Mouse (Mus musculus) intestine, embryonic 14.5 days (tissue): ENCODE measurements at regions not wholly inside any gene's neighbourhood (a gene's known extent, or its start where the extent isn't known, plus 50 kb on each side); places are given as distances from the start of the nearest gene placed in this dataset.

Experiments
- ATAC-seq: fragments of 200-750 bp; cut with Nextera tagmentation; replicated peaks from 2 replicates; pipeline ENCODE4 v1.8.0; 2017; ENCODE audit warnings: low read depth, moderate number of reproducible peaks, moderate TSS enrichment, moderate library complexity; ENCODE audit not compliant: low FRiP score, low TSS enrichment
- DNase-seq: peaks from one replicate; pipeline ENCODE4 v3.0.0-alpha.2; 2018; ENCODE audit warnings: low spot score
- H3K27ac ChIP-seq: fragments of 300-500 bp; sonication (generic); 2 replicates; pipeline ENCODE4 v1.5.1; 2014; ENCODE audit warnings: low read depth, mild to moderate bottlenecking, control low read depth
- H3K27me3 ChIP-seq: fragments of 300-500 bp; sonication (generic); replicated peaks from 2 replicates; pipeline ENCODE4 v1.6.1; 2014; ENCODE audit warnings: low read length, control low read depth; ENCODE audit not compliant: control insufficient read depth, insufficient read depth
- H3K36me3 ChIP-seq: fragments of 300-500 bp; sonication (generic); 2 replicates; pipeline ENCODE4 v1.6.1; 2014; ENCODE audit warnings: low read length, control low read depth; ENCODE audit not compliant: control insufficient read depth, insufficient read depth
- H3K4me1 ChIP-seq: fragments of 300-500 bp; sonication (generic); replicated peaks from 2 replicates; pipeline ENCODE4 v1.6.1; 2014; ENCODE audit warnings: low read length, control low read depth, mixed read lengths; ENCODE audit not compliant: control insufficient read depth, insufficient read depth
- H3K4me2 ChIP-seq: fragments of 300-500 bp; sonication (generic); 2 replicates; pipeline ENCODE4 v1.6.1; 2014; ENCODE audit warnings: low read length
- H3K4me3 ChIP-seq: fragments of 300-500 bp; sonication (generic); 2 replicates; pipeline ENCODE4 v1.5.1; 2014; ENCODE audit warnings: low read depth, low read length, control low read depth, mixed read lengths
- H3K9ac ChIP-seq: fragments of 300-500 bp; sonication (generic); 2 replicates; pipeline ENCODE4 v1.6.1; 2014; ENCODE audit warnings: mild to moderate bottlenecking, low read length
- H3K9me3 ChIP-seq: fragments of 300-500 bp; sonication (generic); 2 replicates; pipeline ENCODE4 v1.6.1; 2016; ENCODE audit warnings: low read length, control low read depth; ENCODE audit not compliant: control insufficient read depth
- WGBS: fragments of 180-500 bp; shearing (Covaris S2); extraction: QIAGEN DNeasy Blood & Tissue Kit; methylation state at CpG from one replicate; pipeline ENCODE4 v1.1.7; 2014; 5-methylcytosine and 5-hydroxymethylcytosine counted together

DNA sequence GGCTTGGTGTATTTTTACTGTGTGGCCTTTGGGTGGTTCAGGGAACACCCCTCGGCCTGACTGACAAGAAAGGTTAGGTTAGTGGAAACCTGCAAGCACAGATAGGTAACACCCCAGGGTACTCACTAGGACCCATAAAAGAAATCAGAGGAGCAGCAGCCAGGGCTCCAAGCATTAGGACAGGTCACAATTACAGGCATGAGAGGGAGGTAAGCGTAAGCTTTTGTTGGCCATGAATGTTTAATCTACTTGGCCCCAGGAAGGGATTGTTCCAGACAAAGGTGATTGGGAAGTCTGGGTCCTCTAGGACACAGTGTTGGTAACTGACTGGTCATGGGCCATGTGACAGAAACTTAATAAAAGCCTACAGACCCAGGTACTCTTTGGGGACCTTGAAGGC, 235.5 kb downstream of the Opa1 start:
- Histone ChIP-seq H3K27ac (peak overlapping the region; percentile 86), H3K9ac (no peak overlapping the region; the same call in 1 of the 2 replicates), H3K4me1 (peaks cover 24% of the 10 kb centered on the region), H3K36me3 (no peaks in the 10 kb centered on the region), H3K9me3 (no peaks in the 10 kb centered on the region), H3K27me3 (no peaks in the 10 kb centered on the region), H3K4me2 (no peak overlapping the region), H3K4me3 (no peak overlapping the region)
- no peak for ATAC-seq
- no peak for DNase-seq
- WGBS, result 60% methylated on average over 2 of the region's 2 CpGs

- Histone ChIP-seq H3K27ac (peak overlapping the region; percentile 34; the same call in 1 of the 2 replicates), H3K36me3 (no peaks in the 10 kb centered on the region), H3K27me3 (no peaks in the 10 kb centered on the region), H3K9ac (no peak overlapping the region), H3K4me2 (no peak overlapping the region), H3K4me3 (no peak overlapping the region), H3K4me1 (peaks cover 24% of the 10 kb centered on the region), H3K9me3 (no peaks in the 10 kb centered on the region)
- ATAC-seq (no peak), DNase-seq (no peak)
- 63% methylated on average over 2 of the region's 2 CpGs for WGBS
Observed at GRCm38 (mm10) chr16:29815200-29815599, 236.1 kb downstream of the Opa1 start.

- Histone ChIP-seq H3K36me3 (no peaks in the 10 kb centered on the region), H3K4me1 (peaks cover 24% of the 10 kb centered on the region), H3K4me3 (no peak overlapping the region), H3K27ac (peak overlapping the region; percentile 34; the same call in 1 of the 2 replicates), H3K9ac (no peak overlapping the region), H3K27me3 (no peaks in the 10 kb centered on the region), H3K4me2 (no peak overlapping the region), H3K9me3 (no peaks in the 10 kb centered on the region)
- 74% methylated on average over 10 of the region's 10 CpGs for WGBS
- no peak for DNase-seq
- ATAC-seq, result no peak
Observed at GRCm38 (mm10) chr16:29815632-29816337, 236.7 kb downstream of the Opa1 start.

- H3K4me2 ChIP-seq, result no peak overlapping the region
- H3K36me3 ChIP-seq, result no peaks in the 10 kb centered on the region
- no peak overlapping the region for H3K9ac ChIP-seq
- DNase-seq (no peak), ATAC-seq (no peak)
- H3K27ac ChIP-seq, result peak overlapping the region; percentile 14; the same call in 1 of the 2 replicates
- no peaks in the 10 kb centered on the region for H3K27me3 ChIP-seq
- H3K4me1 ChIP-seq, result peaks cover 33% of the 10 kb centered on the region
- no peak overlapping the region for H3K4me3 ChIP-seq
- WGBS, result 58% methylated on average over 10 of the region's 10 CpGs
- H3K9me3 ChIP-seq, result no peaks in the 10 kb centered on the region
Observed at GRCm38 (mm10) chr16:29816681-29817369, 237.7 kb downstream of the Opa1 start.

GRCm38 (mm10) chr16:29818807-29819440, 239.8 kb downstream of the Opa1 start:
- Histone ChIP-seq H3K27me3 (no peaks in the 10 kb centered on the region), H3K4me3 (no peak overlapping the region), H3K9ac (no peak overlapping the region), H3K4me2 (no peak overlapping the region), H3K27ac (no peak overlapping the region), H3K36me3 (no peaks in the 10 kb centered on the region), H3K4me1 (peaks cover 29% of the 10 kb centered on the region), H3K9me3 (no peaks in the 10 kb centered on the region)
- WGBS, result 55% methylated on average over 7 of the region's 7 CpGs
- ATAC-seq (no peak), DNase-seq (no peak)

DNA sequence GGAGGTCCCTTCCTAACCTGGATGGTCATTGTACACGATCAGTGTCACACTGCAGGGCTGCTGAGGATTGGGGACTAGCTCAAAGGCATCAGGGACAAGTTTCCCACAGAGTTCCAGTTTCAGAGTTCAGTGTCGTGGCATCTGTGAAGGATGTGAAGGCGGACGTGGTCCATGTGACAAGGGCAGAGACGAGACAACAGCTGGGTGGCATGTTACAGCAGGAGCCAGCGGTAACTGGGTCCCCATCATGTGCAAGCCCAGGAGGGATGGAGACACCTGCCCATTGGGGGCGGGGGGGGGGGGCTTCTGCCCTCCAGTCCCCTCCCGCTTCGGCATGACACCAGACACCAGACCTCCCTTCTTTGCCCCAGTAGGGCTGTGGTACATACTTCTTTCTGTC, 241.6 kb downstream of the Opa1 start:
- Histone ChIP-seq H3K4me2 (no peak overlapping the region), H3K4me3 (no peak overlapping the region), H3K4me1 (peaks cover 23% of the 10 kb centered on the region), H3K36me3 (no peaks in the 10 kb centered on the region), H3K27me3 (no peaks in the 10 kb centered on the region), H3K27ac (no peak overlapping the region), H3K9me3 (no peaks in the 10 kb centered on the region), H3K9ac (no peak overlapping the region)
- ATAC-seq (no peak), DNase-seq (no peak)
- WGBS, result 86% methylated on average over 8 of the region's 9 CpGs

- no peak overlapping the region for H3K27ac ChIP-seq
- H3K9ac ChIP-seq, result no peak overlapping the region
- no peak overlapping the region for H3K4me2 ChIP-seq
- no peak overlapping the region for H3K4me3 ChIP-seq
- no peak for DNase-seq
- WGBS, result 50% methylated on average over 7 of the region's 7 CpGs
- no peaks in the 10 kb centered on the region for H3K36me3 ChIP-seq
- H3K9me3 ChIP-seq, result no peaks in the 10 kb centered on the region
- ATAC-seq, result no peak
- H3K4me1 ChIP-seq, result peaks cover 17% of the 10 kb centered on the region; the same call in 1 of the 2 replicates
- H3K27me3 ChIP-seq, result no peaks in the 10 kb centered on the region
Observed at GRCm38 (mm10) chr16:29822110-29822509, 242.1 kb upstream of the Hes1 start.

DNA sequence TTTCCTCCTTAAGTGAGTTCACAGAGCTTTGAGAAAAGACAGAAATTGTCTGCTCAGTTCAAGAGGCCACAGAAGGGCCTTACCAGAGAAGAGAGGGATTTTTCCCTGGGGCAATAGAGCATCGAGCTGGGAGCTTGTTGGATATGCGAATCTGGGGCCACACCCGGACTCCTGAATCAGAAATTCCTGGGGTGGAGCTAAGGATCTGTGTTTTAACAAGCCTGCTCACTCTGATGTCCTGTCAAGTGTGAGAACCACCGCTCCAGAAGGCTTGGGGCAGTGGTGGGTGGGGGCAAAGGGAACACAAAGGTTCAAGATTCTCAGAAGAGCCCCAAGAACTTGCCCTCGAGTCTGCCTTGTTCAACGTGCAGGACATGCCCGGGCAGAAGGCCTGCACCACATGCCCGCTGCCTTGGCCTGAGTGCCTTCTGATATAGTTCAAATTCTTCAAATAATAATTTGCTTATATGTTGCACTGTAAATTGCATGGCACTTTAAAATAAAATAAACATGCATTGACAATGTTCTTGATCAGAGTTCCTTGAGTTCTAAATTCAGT, 241.3 kb upstream of the Hes1 start:
- DNase-seq, result no peak
- Histone ChIP-seq H3K9ac (no peak overlapping the region), H3K9me3 (0 out of 2 replicates have a peak, but pooled peaks cover 3% of the 10 kb centered on the region), H3K4me1 (peaks cover 14% of the 10 kb centered on the region; the same call in 1 of the 2 replicates), H3K4me2 (no peak overlapping the region), H3K27me3 (no peaks in the 10 kb centered on the region), H3K4me3 (no peak overlapping the region), H3K36me3 (no peaks in the 10 kb centered on the region), H3K27ac (no peak overlapping the region)
- WGBS, result 56% methylated on average over 8 of the region's 8 CpGs
- ATAC-seq, result no peak
